Mouse (Mus musculus) midbrain, embryonic 14.5 days (tissue): Measurements from ENCODE around the gene Coch. TPM values are rescaled to one million over a fixed set of nuclear protein-coding genes. Genes with fewer than 3 reads are reported as not detected.
A peak's percentile ranks its signal among the peaks of the same experiment; 100 is the strongest.
"Not testable (repeated sequence)": the region's sequence is repeated elsewhere in the genome, so short reads cannot be mapped to it uniquely, and the experiment has no call there.

ENCODE experiments used
- ATAC-seq: fragments of 200-750 bp; cut with Nextera tagmentation; 2 replicates; pipeline ENCODE4 v1.8.0; 2017; ENCODE audit warnings: moderate number of reproducible peaks, moderate library complexity; ENCODE audit not compliant: low FRiP score, low TSS enrichment
- DNase-seq: peaks from one replicate; pipeline ENCODE4 v3.0.0-alpha.2; 2015
- H3K27ac ChIP-seq: fragments of 300-500 bp; sonication (generic); replicated peaks from 2 replicates; pipeline ENCODE4 v1.5.1; 2014; ENCODE audit warnings: mild to moderate bottlenecking, low read depth, low read length, moderate library complexity
- H3K27me3 ChIP-seq: fragments of 300-500 bp; sonication (generic); 2 replicates; pipeline ENCODE4 v1.6.1; 2014; ENCODE audit warnings: low read length, control low read depth, mixed read lengths; ENCODE audit not compliant: control insufficient read depth, insufficient read depth
- H3K36me3 ChIP-seq: fragments of 300-500 bp; sonication (generic); 2 replicates; pipeline ENCODE4 v1.6.1; 2014; ENCODE audit warnings: low read length, control low read depth; ENCODE audit not compliant: control insufficient read depth, insufficient read depth
- H3K4me1 ChIP-seq: fragments of 300-500 bp; sonication (generic); 2 replicates; pipeline ENCODE4 v1.6.1; 2014; ENCODE audit warnings: mild to moderate bottlenecking, antibody characterized with exemption, low read length, control low read depth; ENCODE audit not compliant: control insufficient read depth, insufficient read depth
- H3K4me2 ChIP-seq: fragments of 300-500 bp; sonication (generic); 2 replicates; pipeline ENCODE4 v1.6.1; 2014; ENCODE audit warnings: mild to moderate bottlenecking, low read length, moderate library complexity
- H3K4me3 ChIP-seq: fragments of 300-500 bp; sonication (generic); replicated peaks from 2 replicates; pipeline ENCODE4 v1.5.1; 2014; ENCODE audit warnings: low read depth, low read length
- H3K9ac ChIP-seq: fragments of 300-500 bp; sonication (generic); replicated peaks from 2 replicates; pipeline ENCODE4 v1.6.1; 2014; ENCODE audit warnings: mild to moderate bottlenecking, low read length, moderate library complexity
- H3K9me3 ChIP-seq: fragments of 300-500 bp; sonication (generic); 2 replicates; pipeline ENCODE4 v1.6.1; 2016; ENCODE audit warnings: low read length, control low read depth, mixed read lengths; ENCODE audit not compliant: control insufficient read depth
- WGBS: fragments of 180-500 bp; shearing (Covaris S2); extraction: QIAGEN DNeasy Blood & Tissue Kit; methylation state at CpG from one replicate; pipeline ENCODE4 v1.1.7; 2014; 5-methylcytosine and 5-hydroxymethylcytosine counted together
- polyA plus RNA-seq: library from polyadenylated mRNA; unstranded; fragments of >200 nt; fragmentation: Nextera tagmentation; extraction: Ambion mirVana; gene quantifications from 2 replicates; pipeline ENCODE4 v1.2.1, GENCODE M21; 2014

Gene Coch
- 14.7 and 17.3 TPM in 2 replicates for polyA plus RNA-seq

DNA sequence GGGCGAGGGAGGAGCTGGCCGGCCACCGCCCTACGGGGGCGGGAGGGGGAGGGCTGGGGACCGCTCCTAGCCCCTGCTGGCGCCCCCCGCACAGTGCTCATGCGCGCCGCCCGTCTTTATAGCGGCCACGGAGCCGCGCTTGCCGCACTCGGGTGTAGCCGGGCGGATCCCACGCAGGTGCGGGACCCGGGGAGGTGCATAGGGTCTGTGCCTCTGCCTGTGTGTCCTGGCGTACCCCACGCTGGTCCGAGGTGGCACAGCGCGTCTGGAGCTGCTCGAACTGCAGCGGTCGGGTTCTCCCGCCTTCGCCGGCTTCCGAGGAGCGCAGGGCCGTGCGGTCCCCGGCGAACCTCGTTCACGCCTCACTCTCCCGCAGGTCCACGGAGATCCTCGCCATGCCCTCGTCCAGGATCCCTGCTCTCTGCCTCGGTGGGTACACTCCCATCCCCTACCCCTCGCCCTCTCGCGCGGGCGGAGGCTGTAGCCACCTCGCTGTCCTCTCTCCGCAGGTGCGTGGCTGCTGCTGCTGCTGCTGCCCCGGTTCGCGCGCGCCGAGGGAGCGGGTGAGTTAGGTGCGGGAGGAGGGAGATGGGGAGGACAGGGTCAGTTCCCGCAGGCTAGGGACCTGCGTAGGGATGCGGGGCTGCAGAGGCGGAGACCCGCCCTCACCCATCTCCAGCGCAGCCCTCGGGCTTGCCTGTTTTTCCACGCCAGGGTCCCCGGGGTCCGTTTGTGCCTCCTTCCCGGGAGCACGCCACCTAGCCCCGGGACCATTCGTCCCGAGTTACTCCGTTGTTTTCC lies at the start of gene Coch:
Gene Coch, plus strand, starts transcription at position 113 of the 801 bp plus-strand sequence.
- Histone ChIP-seq H3K4me2 (peak within 1 kb of the TSS; percentile 97), H3K9me3 (no peaks in the 10 kb centered on the region), H3K9ac (peak within 1 kb of the TSS; percentile 60), H3K36me3 (no peaks in the 10 kb centered on the region), H3K27ac (no peak within 1 kb of the TSS), H3K4me3 (peak within 1 kb of the TSS; percentile 68), H3K27me3 (peaks cover 38% of the 10 kb centered on the region), H3K4me1 (0 out of 2 replicates have a peak, but pooled peaks cover 8% of the 10 kb centered on the region)
- under 1% methylated on average over 71 of the region's 79 CpGs for WGBS
- ATAC-seq (peak; percentile 80), DNase-seq (peak; percentile 75)

DNA sequence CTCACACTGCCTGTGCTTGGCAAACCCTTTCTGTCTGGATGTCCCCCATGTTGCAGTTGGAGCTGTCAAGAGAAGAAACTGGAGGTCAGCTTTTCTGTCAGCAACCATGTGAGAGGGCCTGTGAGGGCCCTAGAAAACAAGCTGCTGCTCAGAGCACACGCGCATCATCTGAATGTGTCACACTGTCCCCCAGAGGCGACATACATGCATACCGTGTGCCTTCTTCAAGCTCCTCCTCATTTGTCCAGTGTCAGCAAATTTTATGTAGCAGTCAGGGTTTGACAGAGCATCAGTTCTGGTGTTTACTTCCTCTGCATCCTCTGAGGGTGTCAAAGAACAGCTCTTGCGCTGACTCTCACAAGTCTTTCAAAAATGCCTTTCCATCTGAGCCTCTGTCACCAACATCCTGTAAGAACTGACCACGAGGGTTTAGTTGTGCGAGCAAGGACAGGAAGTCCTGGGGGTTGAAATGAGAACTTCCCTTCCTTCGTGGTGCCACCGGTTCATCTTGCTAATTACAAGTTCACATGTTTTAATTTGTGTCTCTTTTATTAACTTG lies 49.7 kb upstream of the Coch start:
- H3K27ac ChIP-seq: no peak overlapping the region
- H3K9ac ChIP-seq: no peak overlapping the region
- H3K27me3 ChIP-seq: no peaks in the 10 kb centered on the region
- no peak for ATAC-seq
- H3K9me3 ChIP-seq: no peaks in the 10 kb centered on the region
- H3K4me2 ChIP-seq: no peak overlapping the region
- DNase-seq: no peak
- no peak overlapping the region for H3K4me3 ChIP-seq
- no peaks in the 10 kb centered on the region for H3K36me3 ChIP-seq
- WGBS: 81% methylated on average over 9 of the region's 9 CpGs
- H3K4me1 ChIP-seq: no peaks in the 10 kb centered on the region

DNA sequence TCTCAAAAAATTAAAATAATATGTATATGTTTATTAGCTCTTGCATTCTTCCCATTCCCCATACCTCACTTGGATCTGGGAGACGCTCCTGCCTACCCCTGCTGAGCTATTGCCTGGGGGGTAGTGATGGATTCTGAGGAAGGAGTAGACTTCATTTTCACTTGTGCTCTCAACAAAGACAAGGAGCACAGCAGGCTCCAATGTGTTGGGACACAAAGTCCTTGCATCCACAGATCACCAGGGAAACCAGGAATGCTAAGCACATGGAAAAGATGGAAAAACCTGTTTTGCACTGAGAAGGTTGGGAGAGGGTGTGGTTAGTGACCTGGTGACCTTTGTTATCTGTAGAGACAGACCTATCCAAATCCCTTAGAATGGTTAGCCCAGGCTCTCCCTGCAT lies 38.1 kb upstream of the Coch start:
- H3K9me3 ChIP-seq: no peaks in the 10 kb centered on the region
- no peak overlapping the region for H3K4me3 ChIP-seq
- 79% methylated on average over 1 of the region's 1 CpGs for WGBS
- no peak overlapping the region for H3K9ac ChIP-seq
- ATAC-seq (no peak), DNase-seq (no peak)
- no peaks in the 10 kb centered on the region for H3K36me3 ChIP-seq
- H3K27me3 ChIP-seq: no peaks in the 10 kb centered on the region
- H3K4me1 ChIP-seq: no peaks in the 10 kb centered on the region
- H3K27ac ChIP-seq: no peak overlapping the region
- no peak overlapping the region for H3K4me2 ChIP-seq

DNA sequence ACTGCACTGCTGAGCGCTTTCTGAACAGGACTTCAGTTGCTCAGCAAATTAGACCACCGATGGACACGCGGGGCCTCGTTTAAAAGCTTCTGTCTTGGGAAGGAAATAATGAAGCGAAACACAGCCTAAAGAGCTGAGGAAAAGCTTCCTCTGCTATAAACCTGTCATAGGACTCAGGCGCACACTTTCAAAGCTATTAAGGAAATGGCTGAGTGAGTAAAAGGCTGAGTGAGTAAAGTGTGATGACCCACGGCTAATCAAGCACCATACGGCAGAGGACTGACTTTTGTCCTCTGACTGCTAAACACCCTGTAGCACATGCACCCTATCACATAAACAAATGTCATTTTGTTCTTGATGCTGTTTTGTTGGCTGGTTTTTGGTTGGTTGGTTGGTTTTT lies 31.7 kb upstream of the Coch start:
- DNase-seq: no peak
- ATAC-seq: no peak
- H3K4me2 ChIP-seq: no peak overlapping the region
- 82% methylated on average over 9 of the region's 9 CpGs for WGBS
- no peaks in the 10 kb centered on the region for H3K9me3 ChIP-seq
- no peaks in the 10 kb centered on the region for H3K27me3 ChIP-seq
- no peaks in the 10 kb centered on the region for H3K4me1 ChIP-seq
- no peak overlapping the region for H3K9ac ChIP-seq
- H3K27ac ChIP-seq: no peak overlapping the region
- no peaks in the 10 kb centered on the region for H3K36me3 ChIP-seq
- no peak overlapping the region for H3K4me3 ChIP-seq

DNA sequence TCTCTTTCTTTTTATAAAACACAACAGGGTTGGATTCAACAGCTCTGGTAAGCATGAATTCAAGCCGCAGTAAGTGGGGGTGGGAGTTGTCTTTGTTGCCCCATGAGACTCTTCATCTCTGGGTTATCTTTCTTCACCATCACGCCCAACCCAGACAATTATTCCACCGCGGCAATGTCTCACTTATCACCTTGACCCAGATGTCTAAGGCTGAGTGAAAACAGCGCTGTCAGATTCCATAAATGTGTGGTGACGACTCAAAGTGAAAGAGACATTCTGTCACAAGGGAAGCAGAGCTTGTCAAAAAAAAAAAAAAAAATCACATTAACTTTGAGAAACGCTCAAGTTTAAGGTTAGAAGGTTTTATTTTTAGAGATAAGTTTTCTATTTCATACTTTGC lies 25.9 kb upstream of the Coch start:
- WGBS: 81% methylated on average over 7 of the region's 7 CpGs
- no peak for ATAC-seq
- DNase-seq: no peak
- Histone ChIP-seq H3K27ac (no peak overlapping the region), H3K9me3 (no peaks in the 10 kb centered on the region), H3K9ac (no peak overlapping the region), H3K4me1 (no peaks in the 10 kb centered on the region), H3K4me3 (no peak overlapping the region), H3K27me3 (no peaks in the 10 kb centered on the region), H3K4me2 (no peak overlapping the region), H3K36me3 (no peaks in the 10 kb centered on the region)

DNA sequence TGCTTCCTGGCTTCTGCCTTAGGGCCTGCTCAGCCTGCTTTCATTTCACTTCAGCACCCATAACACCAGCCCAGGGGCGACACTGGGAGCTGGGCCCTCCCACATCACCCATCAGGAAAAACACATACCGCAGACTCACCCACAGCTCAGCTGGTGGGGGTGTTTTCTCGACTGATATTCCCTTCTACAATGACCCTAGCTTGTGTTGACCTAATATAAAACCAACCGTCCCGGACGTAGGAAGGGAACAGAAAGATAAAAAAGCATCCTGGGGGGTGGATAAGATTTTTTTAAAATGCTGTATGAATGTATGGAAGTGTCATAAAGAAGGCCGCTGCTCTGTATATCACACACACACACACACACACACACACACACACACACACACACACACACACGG lies 23.7 kb upstream of the Coch start:
- Histone ChIP-seq H3K27me3 (no peaks in the 10 kb centered on the region), H3K9me3 (no peaks in the 10 kb centered on the region), H3K9ac (no peak overlapping the region), H3K27ac (no peak overlapping the region), H3K4me2 (no peak overlapping the region), H3K36me3 (no peaks in the 10 kb centered on the region), H3K4me3 (no peak overlapping the region), H3K4me1 (no peaks in the 10 kb centered on the region)
- 91% methylated on average over 8 of the region's 8 CpGs for WGBS
- DNase-seq (no peak), ATAC-seq (no peak)

DNA sequence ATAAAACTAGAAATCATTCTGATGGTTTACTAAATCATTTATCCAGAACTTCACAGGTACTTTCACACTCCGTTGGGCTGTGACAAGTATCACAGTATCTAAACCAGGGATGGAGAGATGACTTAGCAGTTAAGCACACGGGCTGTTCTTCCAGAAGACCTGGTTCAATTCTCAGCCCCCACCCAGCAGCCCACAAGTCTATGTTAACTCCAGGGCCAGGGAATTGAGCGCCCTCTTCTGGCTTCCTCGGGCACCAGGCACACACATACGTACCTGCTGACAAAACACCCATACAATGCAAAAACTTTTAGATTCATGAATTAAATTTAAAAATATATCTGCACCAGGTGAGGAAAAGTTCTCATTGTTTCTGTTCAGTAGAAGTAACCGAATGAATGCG lies 23.2 kb upstream of the Coch start:
- H3K36me3 ChIP-seq: no peaks in the 10 kb centered on the region
- H3K4me1 ChIP-seq: no peaks in the 10 kb centered on the region
- WGBS: 71% methylated on average over 7 of the region's 7 CpGs
- ATAC-seq: no peak
- no peak for DNase-seq
- H3K4me3 ChIP-seq: no peak overlapping the region
- H3K27ac ChIP-seq: no peak overlapping the region
- no peaks in the 10 kb centered on the region for H3K27me3 ChIP-seq
- no peaks in the 10 kb centered on the region for H3K9me3 ChIP-seq
- H3K9ac ChIP-seq: no peak overlapping the region
- H3K4me2 ChIP-seq: no peak overlapping the region

DNA sequence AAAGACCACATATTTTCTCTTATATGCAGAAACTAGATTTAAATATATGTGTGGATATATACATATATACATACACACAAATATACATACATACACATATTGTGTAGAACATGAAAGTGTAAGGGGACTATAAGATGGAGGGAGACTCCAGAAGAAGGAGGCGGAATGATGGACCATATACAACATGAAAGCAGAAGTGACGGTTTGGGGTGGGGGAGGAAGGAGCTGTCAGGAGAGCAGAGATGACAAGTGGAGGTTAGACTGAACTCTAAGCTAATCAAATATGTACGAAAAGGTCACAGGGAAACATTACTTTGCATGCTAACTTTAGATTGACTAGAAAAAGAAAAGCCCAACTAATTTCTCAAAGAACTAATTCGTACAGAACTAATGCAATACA lies 20.5 kb upstream of the Coch start:
- Histone ChIP-seq H3K4me2 (no peak overlapping the region), H3K4me3 (no peak overlapping the region), H3K9ac (no peak overlapping the region), H3K36me3 (no peaks in the 10 kb centered on the region), H3K9me3 (no peaks in the 10 kb centered on the region), H3K4me1 (no peaks in the 10 kb centered on the region), H3K27ac (no peak overlapping the region), H3K27me3 (no peaks in the 10 kb centered on the region)
- ATAC-seq (no peak), DNase-seq (no peak)
- 89% methylated on average over 4 of the region's 4 CpGs for WGBS

DNA sequence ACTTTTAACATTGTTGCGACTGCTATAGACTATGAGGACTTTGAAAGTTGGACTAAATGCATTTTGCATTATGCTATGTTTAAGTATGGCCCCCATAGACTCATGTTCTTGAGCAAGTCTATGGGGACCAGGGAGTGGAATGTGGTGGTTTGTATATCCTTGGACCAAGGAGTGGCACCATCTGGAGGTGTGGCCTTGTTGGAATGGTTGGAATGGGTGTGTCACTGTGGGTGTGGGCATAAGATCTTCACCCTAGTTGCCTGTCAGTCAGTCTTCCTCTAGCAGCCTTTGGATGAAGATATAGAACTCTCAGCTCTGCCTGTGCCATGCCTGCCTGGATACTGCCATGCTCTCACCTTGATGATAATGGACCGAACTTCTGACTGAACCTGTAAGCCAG lies 15.3 kb upstream of the Coch start:
- not testable (repeated sequence) for H3K27me3 ChIP-seq, H3K4me1 ChIP-seq, H3K4me3 ChIP-seq, ATAC-seq, H3K4me2 ChIP-seq, H3K27ac ChIP-seq, H3K9ac ChIP-seq, H3K9me3 ChIP-seq, DNase-seq, H3K36me3 ChIP-seq
- 91% methylated on average over 2 of the region's 2 CpGs for WGBS
